Mouse (Mus musculus): ENCODE data around the gene Ptprk. TPM values are rescaled to one million over a fixed set of nuclear protein-coding genes. Genes with fewer than 3 reads are reported as not detected.
A peak's percentile ranks its signal among the peaks of the same experiment; 100 is the strongest.

Ptprk gene
- total RNA-seq, 2 experiments from 2014 or later, result 78.3 to 87.8 TPM

DNA sequence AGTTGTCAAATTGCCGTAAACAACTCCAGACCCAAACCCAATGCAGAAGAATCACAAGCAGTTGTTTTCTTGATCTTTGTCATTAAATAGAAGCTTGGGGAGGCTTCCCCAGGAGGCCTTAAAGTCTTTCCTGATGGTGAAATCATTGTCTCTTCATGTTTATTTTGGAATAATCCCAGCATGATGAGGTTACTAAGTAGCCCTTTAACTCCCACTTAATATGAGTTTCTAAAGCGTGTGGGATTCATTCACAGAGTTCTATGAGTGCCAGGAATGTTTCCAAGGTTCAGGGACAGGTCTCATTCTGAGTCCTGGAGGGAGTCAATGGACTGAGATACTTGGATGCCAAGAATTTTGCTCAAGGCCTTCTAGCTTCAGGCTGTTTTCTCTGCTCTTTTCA lies 92.5 kb downstream of the Ptprk start:
- no peak for DNase-seq (ENCODE audit: low spot score in 2 of 2)
- intact Hi-C loops (cut with DNase I), result no loop called here

GRCm38 (mm10) chr10:28171196-28171595 lies 96.6 kb downstream of the Ptprk start:
- no peak for DNase-seq (ENCODE audit: low spot score in 2 of 2)

DNA sequence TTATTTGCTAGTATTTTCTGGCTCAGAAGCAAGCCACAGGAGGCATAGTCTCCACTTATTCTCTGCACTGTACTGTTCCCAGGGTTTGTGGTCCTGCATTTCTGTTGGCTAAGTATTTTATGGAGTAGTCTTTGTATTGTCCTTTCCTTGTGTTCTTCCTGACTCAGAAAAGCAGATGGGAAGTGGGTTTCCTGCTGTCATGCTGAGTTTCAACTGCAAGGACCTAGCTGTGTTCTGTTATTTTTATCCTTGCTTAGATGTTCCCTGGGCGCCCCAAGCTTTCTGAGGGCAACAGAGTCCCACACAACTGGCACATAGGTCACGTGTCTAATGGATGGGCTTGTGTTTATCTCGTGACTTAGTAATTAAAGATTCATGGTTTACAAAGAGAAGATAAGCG lies 104.3 kb downstream of the Ptprk start:
- DNase-seq (ENCODE audit: low spot score in 2 of 2), result peak in 1 of 2 experiments; percentile 80
- intact Hi-C loops (cut with DNase I), result no loop called here

More at GRCm38 (mm10) chr10:28171196-28171595, 96.6 kb downstream of the Ptprk start:
- intact Hi-C loops (cut with DNase I), result no loop called here

DNA sequence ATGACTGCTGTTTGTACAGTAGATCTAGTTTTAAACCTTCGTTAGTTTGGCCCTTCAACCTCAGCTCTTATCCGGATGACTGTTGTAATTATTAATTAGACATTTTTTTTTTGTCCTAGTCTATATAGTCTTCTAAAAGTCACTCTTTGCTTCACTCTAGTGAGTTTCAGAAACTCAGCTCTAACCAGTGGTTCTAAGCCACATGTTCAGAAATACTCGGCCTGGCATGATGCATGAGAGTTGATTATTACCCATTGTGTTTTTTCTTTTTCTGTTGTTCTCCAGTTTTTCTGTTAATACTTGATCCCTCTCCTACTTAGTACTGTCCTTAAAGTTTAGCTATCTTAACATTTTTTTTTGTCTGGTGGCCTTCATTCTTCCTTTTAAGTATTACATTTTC lies 107.5 kb downstream of the Ptprk start:
- no peak for DNase-seq (ENCODE audit: low spot score in 2 of 2)
- intact Hi-C loops (cut with DNase I), result no loop called here

DNA sequence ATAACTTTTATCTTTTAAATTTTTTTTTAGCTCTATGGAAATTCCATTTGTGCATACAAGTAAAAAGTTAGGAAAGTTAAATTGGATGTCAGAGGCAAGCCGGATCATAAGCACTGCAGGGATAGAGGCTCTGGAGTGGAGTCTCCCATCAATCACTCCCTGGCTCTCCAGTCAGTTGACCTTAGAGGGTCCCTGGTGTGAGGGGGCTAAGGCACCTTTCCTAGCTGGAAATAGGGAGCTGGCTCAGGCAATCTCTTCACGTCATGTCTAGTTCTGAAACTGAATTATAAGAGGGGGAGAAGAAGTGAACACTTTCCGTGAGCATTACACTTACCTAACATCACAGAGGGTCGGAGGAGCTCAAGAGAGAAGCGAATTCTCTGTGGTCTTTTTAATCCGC lies 110.1 kb downstream of the Ptprk start:
- intact Hi-C loops (cut with DNase I), result no loop called here
- DNase-seq (ENCODE audit: low spot score in 2 of 2), result no peak

- DNase-seq (ENCODE audit: low spot score in 2 of 2), result no peak
- intact Hi-C loops (cut with DNase I), result no loop called here
Measured at GRCm38 (mm10) chr10:28185326-28185725, 110.7 kb downstream of the Ptprk start.

DNA sequence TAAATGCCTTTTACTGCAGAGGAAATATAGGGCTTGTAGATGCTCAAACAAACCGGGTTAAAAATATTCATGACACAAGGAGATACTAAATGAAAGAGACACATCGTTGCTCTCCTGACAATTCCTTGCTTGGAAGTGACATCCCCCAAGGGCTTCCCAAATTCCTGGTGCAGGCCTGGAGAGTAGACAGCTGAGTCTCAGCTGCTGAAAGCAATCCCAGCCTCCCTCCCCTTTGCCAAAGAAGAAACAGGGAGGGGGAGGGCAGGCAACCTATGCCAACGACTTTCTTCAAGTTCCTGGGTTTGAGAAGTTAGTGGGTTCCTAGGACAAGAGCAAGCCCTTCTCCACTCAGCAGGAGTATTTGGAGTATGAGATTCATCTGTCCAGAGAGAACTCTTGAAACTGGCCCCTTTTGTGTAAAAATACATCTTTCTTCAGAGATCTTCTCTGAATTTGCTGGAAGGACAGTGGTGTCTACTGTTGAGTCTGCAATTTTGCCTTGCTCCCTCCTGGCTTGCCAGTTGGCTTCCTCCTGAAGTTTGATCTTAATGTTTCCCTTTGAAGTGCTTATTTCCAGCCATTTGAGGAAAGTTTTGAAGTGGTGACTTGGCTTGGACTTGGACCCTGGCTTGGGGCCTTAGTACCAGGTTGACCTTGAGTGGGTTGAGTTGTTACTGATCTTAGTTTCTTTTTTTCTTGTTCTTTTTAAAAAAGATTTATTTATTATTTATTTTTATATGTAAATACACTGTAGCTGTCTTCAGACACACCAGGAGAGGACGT lies 111.6 kb downstream of the Ptprk start:
- no peak for DNase-seq (ENCODE audit: low spot score in 2 of 2)
- intact Hi-C loops (cut with DNase I), result no loop called here

DNA sequence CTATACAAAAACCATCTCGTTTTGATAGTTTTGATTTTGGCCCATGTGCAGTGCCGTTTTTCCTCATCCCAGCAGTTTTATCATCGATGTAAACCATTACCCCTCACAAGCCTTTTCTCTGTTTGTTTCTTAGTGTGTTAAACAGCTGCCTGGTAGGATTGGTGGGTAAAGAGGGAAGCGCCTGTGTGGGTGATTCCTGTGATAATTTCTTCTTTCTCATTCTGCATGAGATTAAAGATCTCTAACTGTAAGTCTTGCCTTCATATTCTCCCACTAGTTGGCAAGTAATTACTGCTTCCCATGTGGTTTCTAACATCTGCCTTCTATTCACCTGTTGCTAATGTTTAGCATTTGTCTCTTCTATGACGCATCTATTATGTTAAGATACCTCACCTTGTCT lies 116.8 kb downstream of the Ptprk start:
- intact Hi-C loops (cut with DNase I), result no loop called here

DNA sequence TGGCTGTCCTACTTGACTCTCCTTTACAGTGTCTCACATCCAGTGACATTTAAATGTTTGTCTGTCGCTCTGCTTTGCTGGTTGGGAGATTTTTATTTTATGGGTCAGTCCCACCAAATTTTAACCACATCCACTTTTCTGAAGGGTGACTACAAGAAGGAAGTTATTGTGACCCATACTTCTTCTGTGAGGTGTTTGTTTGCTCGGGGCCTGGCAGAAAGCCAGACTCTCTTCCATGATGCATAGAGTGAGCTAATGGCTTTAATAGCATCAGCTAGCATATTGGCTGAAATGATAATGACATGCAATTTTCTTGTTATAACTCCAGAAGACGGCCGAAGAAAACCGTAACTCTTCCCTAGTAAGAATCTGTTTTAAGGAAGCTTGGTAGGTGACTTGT lies 119.0 kb downstream of the Ptprk start:
- DNase-seq (ENCODE audit: low spot score in 2 of 2), result no peak

More for the DNA sequence above, 116.8 kb downstream of the Ptprk start:
- peak in 1 of 2 experiments; percentile 57 for DNase-seq (ENCODE audit: low spot score in 2 of 2)

GRCm38 (mm10) chr10:28200609-28201008 lies 126.0 kb downstream of the Ptprk start:
- no peak for DNase-seq (ENCODE audit: low spot score in 2 of 2)
- intact Hi-C loops (cut with DNase I), result no loop called here

More for the DNA sequence above, 119.0 kb downstream of the Ptprk start:
- intact Hi-C loops (cut with DNase I), result no loop called here

DNA sequence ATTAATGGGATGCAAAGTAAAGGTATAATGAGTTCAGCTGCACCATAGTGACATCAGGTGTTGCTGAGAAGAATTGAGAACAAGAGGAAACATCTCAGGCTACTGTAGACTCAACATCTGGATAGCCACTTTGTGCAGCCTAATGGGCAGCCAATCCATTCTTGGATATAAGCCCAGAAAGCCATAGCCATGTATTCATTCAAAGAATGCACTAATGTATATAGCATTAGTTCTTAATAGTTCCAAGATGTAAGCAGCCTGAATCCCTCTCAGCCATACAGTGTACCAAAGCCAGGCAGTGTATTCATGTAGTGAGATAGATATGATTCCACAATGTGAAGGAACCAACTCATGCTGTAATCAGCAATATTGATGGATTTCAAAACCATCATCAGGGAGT lies 134.8 kb downstream of the Ptprk start:
- intact Hi-C loops (cut with DNase I), result no loop called here
- no peak for DNase-seq (ENCODE audit: low spot score in 2 of 2)

DNA sequence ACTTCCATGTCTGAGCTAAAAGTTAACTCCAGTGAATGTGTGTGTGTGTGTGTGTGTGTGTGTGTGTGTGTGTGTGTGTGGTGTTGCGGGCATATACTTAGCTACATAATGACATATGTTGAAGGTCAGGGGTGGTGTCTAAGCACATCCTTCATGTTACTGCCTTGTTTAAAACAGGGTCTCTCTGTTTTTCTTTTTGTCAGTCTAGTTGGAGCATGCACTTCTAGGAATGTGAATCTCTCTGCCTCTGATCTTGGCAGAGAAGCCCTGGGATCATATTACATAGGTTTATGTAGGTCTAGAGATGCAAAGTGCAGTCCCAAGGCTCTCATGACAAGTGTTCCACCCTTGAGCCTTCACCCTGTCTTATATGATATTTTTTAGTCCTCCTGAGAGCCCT lies 137.5 kb downstream of the Ptprk start:
- intact Hi-C loops (cut with DNase I), result no loop called here
- no peak for DNase-seq (ENCODE audit: low spot score in 2 of 2)

GRCm38 (mm10) chr10:28215153-28215552 lies 140.5 kb downstream of the Ptprk start:
- no peak for DNase-seq (ENCODE audit: low spot score in 2 of 2)
- intact Hi-C loops (cut with DNase I), result no loop called here

- intact Hi-C loops (cut with DNase I), result no loop called here
- DNase-seq (ENCODE audit: low spot score in 2 of 2), result no peak
Measured at GRCm38 (mm10) chr10:28223602-28224001, 149.0 kb downstream of the Ptprk start.

- intact Hi-C loops (cut with DNase I), result no loop called here
- DNase-seq (ENCODE audit: low spot score in 2 of 2), result no peak
Measured at GRCm38 (mm10) chr10:28224376-28224775, 149.8 kb downstream of the Ptprk start.

DNA sequence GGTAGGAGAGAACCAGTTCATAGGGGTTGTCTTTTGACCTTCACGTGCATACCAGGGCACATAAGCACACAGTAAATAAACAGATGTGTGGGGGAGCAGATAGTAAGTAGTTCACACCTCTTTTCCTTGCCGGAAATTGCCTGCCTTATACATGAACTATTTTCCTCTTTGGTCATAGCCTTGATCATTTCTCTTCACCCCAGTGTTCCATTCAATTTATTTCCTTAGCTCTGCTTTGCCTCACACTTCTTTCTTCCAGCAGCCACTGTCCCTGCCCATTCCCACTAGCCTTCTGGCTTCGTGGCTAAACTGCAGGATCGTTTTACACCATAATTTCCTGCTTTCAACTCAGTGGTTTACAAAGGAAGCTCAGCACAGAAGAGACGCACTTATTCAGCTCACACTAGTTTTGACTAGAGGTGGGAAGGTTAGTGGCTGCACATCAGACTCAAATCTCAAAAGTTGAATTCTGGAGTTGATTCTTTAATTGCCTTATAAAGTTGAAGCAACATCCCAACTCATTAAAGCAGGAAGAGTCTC lies 151.0 kb downstream of the Ptprk start:
- intact Hi-C loops (cut with DNase I), result no loop called here
- DNase-seq (ENCODE audit: low spot score in 2 of 2), result no peak

GRCm38 (mm10) chr10:28227732-28228131 lies 153.1 kb downstream of the Ptprk start:
- intact Hi-C loops (cut with DNase I), result no loop called here
- no peak for DNase-seq (ENCODE audit: low spot score in 2 of 2)

DNA sequence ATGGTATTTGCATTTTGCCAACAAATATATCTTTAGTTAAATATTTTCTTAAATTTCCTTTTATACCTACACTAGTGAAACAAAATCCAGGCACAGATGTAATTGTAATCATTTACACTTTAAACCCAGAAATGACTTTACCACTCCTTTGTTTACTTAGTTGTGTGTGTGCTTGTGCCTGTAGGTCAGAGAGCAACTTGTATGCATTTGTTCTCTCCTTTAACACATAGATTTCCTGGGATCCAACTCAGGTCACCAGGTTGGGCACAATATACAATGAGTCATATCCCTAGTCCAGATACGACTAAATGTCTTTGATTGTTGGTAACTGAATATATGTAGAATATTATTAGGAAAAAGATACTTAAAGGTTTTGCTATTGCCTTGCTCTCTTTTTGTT lies 153.6 kb downstream of the Ptprk start:
- DNase-seq (ENCODE audit: low spot score in 2 of 2), result no peak
- intact Hi-C loops (cut with DNase I), result no loop called here

DNA sequence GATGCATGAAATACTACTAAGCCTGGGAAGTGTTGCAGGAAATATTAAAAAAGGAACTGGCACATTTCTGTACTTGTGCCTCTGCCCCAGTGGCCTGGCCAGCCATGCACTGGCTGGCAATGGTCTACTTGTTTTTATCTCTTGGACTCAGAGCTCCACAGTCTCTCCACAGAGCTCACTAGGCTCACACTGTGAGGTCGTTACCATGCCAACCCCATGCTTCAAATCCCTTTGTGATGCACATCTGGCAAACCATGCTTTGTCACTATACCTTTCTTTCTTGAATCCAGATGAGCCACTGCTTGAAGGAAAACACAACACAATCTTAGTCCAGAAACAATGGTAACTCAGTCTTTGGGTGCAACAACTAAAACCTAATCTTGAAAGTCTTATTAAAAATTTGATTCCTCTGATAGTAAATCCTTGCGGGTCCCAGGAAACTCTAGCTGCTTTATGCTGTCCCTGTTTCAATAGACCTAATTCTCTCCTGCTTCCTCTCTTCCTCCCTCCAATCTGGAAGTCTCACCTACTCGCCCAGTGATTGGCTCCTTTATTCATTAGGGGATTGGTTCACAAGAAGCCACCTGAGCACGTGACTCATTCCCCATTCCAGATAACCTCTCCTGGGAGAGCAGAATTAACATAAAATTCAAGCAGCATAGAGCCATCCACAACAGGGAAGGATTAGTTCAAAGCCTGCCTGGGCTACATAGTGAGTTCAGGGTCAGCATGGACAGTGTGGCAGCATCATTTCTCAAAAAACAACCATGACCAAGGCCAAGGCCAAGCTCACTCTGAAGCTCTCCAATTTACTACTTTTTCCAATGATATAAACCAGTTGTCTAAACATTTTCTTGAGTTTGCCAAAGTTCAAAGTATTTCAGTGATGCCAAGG lies 157.9 kb downstream of the Ptprk start:
- intact Hi-C loops (cut with DNase I), result no loop called here

GRCm38 (mm10) chr10:28249047-28249446 lies 174.4 kb downstream of the Ptprk start:
- intact Hi-C loops (cut with DNase I), result no loop called here
- no peak for DNase-seq (ENCODE audit: low spot score in 2 of 2)

More for the DNA sequence above, 157.9 kb downstream of the Ptprk start:
- no peak for DNase-seq (ENCODE audit: low spot score in 2 of 2)
